Mouse (Mus musculus) lung, embryonic 14.5 days (tissue): Measurements from ENCODE around the gene Slc25a24. TPM values are rescaled to one million over a fixed set of nuclear protein-coding genes. Genes with fewer than 3 reads are reported as not detected.

Experiments
- ATAC-seq: fragments of 200-750 bp; cut with Nextera tagmentation; 2 replicates; pipeline ENCODE4 v1.8.0; 2017; ENCODE audit warnings: mild to moderate bottlenecking, moderate TSS enrichment, moderate library complexity; ENCODE audit not compliant: insufficient read depth
- DNase-seq: peaks from one replicate; pipeline ENCODE4 v3.0.0-alpha.2; 2015
- H3K27ac ChIP-seq: fragments of 300-500 bp; sonication (generic); 2 replicates; pipeline ENCODE4 v1.5.1; 2014; ENCODE audit warnings: low read depth, mild to moderate bottlenecking, moderate library complexity
- H3K27me3 ChIP-seq: fragments of 300-500 bp; sonication (generic); 2 replicates; pipeline ENCODE4 v1.6.1; 2014; ENCODE audit warnings: low read length, control low read depth; ENCODE audit not compliant: insufficient read depth
- H3K36me3 ChIP-seq: fragments of 300-500 bp; sonication (generic); 2 replicates; pipeline ENCODE4 v1.6.1; 2014; ENCODE audit warnings: control low read depth; ENCODE audit not compliant: insufficient read depth
- H3K4me1 ChIP-seq: fragments of 300-500 bp; sonication (generic); 2 replicates; pipeline ENCODE4 v1.6.1; 2014; ENCODE audit warnings: antibody characterized with exemption, control low read depth; ENCODE audit not compliant: insufficient read depth
- H3K4me2 ChIP-seq: fragments of 300-500 bp; sonication (generic); 2 replicates; pipeline ENCODE4 v1.6.1; 2014; ENCODE audit warnings: mild to moderate bottlenecking
- H3K4me3 ChIP-seq: fragments of 300-500 bp; sonication (generic); 2 replicates; pipeline ENCODE4 v1.5.1; 2014; ENCODE audit warnings: low read depth, low read length
- H3K9ac ChIP-seq: fragments of 300-500 bp; sonication (generic); 2 replicates; pipeline ENCODE4 v1.6.1; 2014
- H3K9me3 ChIP-seq: fragments of 300-500 bp; sonication (generic); 2 replicates; pipeline ENCODE4 v1.6.1; 2016; ENCODE audit warnings: low read depth, low read length, control low read depth
- CTCF ChIP-seq: IDR thresholded peaks from 2 replicates; pipeline ENCODE4 v1.5.1; 2016; ENCODE audit warnings: antibody characterized with exemption, low read depth
- WGBS: fragments of 180-500 bp; shearing (Covaris S2); extraction: QIAGEN DNeasy Blood & Tissue Kit; methylation state at CpG from one replicate; pipeline ENCODE4 v1.1.7; 2014; 5-methylcytosine and 5-hydroxymethylcytosine counted together
- polyA plus RNA-seq: library from polyadenylated mRNA; unstranded; fragments of >200 nt; fragmentation: Nextera tagmentation; extraction: Ambion mirVana; gene quantifications from 2 replicates; pipeline ENCODE4 v1.2.1, GENCODE M21; 2014

Gene Slc25a24
- polyA plus RNA-seq, 1 experiment from 2014 or later = 35.8 TPM

DNA sequence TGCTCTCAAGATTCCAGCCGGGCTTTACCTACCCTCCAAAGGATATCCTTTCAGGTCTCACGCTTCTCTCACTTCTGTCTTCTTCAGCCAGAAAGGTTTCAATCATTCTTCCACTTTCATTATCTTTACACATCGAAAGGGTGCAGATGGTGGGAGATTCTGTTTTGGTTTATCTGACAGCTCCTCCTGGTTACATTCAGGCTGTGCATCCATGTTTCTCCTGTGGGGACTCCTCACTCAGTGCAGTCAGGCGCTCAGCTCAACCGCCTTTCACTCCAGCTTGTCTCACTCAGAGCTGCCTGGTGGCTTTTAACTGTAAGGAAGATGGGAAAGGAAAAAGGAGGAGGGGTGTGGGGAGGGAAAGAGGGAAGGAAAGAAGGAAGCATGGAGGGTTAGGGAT is 3.0 kb upstream of the Slc25a24 start:
- H3K9me3 ChIP-seq = no peaks in the 10 kb centered on the region
- no peak for DNase-seq
- no peak overlapping the region for H3K9ac ChIP-seq
- H3K27me3 ChIP-seq = no peaks in the 10 kb centered on the region
- no peak for TF ChIP-seq CTCF
- ATAC-seq = no peak
- H3K4me3 ChIP-seq = no peak overlapping the region
- WGBS = 67% methylated on average over 5 of the region's 5 CpGs
- H3K4me1 ChIP-seq = peaks cover 6% of the 10 kb centered on the region; the same call in 1 of the 2 replicates
- no peak overlapping the region for H3K27ac ChIP-seq
- H3K36me3 ChIP-seq = no peaks in the 10 kb centered on the region
- H3K4me2 ChIP-seq = no peak overlapping the region

DNA sequence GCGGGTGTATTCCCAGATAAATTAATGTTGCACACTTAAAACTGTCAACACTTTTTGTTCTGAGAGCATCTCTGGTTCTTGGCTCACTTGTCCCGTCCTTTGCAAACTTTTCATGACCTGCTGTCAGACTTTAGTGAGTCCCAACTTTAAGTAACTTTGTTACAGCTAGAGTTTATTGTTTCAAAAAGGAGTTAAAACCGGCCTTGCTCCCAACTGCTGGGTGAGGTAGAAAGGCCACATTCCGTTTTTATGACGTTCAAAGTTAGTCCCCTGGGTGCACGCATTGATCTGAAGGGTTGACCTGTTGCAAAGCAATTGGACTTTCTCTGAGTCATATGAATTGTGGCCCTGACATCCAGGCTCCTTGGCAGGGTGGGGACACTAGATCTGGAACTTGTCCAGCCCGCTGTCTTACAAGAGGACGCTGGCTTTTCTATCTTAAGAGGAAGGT is 607 bp downstream of the Slc25a24 start:
- Histone ChIP-seq H3K9me3 (no peaks in the 10 kb centered on the region), H3K9ac (peak overlapping the region; percentile 93), H3K4me3 (peak overlapping the region; percentile 76), H3K27ac (peak overlapping the region; percentile 94), H3K36me3 (no peaks in the 10 kb centered on the region), H3K27me3 (no peaks in the 10 kb centered on the region), H3K4me1 (peaks cover 13% of the 10 kb centered on the region), H3K4me2 (peak overlapping the region; percentile 69)
- WGBS = 2% methylated on average over 8 of the region's 8 CpGs
- ATAC-seq (peak; percentile 19; the same call in 1 of the 2 replicates), DNase-seq (peak; percentile 63)
- TF ChIP-seq CTCF = no peak

DNA sequence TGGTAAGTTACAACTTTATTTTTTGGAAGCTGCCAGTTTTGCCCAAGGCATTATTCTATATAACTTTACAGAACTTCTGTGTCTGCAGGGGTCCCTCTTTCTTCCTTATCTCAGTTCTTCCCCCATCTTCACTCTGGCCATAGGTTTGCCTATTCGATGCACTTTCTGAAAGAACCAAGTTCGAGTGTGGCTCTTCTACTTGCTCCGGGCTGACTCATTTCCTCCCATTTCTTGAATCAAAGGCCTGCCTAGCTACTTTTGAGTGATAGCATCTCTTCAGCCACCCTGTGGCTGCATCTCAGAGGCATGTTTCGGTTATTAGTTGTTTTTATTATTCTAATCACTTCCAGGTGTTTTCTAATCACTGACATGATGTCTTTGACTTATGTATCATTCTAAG is 1.1 kb downstream of the Slc25a24 start:
- 29% methylated on average over 4 of the region's 4 CpGs for WGBS
- H3K36me3 ChIP-seq = no peaks in the 10 kb centered on the region
- H3K27ac ChIP-seq = peak overlapping the region; percentile 94; the same call in 1 of the 2 replicates
- TF ChIP-seq CTCF = no peak
- H3K9me3 ChIP-seq = no peaks in the 10 kb centered on the region
- H3K4me3 ChIP-seq = peak overlapping the region; percentile 76
- peak overlapping the region; percentile 93 for H3K9ac ChIP-seq
- DNase-seq = peak; percentile 34
- no peaks in the 10 kb centered on the region for H3K27me3 ChIP-seq
- peak overlapping the region; percentile 69 for H3K4me2 ChIP-seq
- peaks cover 13% of the 10 kb centered on the region for H3K4me1 ChIP-seq
- ATAC-seq = no peak

- H3K9me3 ChIP-seq = no peaks in the 10 kb centered on the region
- ATAC-seq (peak; percentile 27; the same call in 1 of the 2 replicates), DNase-seq (peak; percentile 86)
- no peak overlapping the region for H3K4me3 ChIP-seq
- H3K27ac ChIP-seq = no peak overlapping the region
- 46% methylated on average over 6 of the region's 6 CpGs for WGBS
- peaks cover 17% of the 10 kb centered on the region for H3K4me1 ChIP-seq
- no peaks in the 10 kb centered on the region for H3K36me3 ChIP-seq
- TF ChIP-seq CTCF = no peak
- no peaks in the 10 kb centered on the region for H3K27me3 ChIP-seq
- no peak overlapping the region for H3K9ac ChIP-seq
- H3K4me2 ChIP-seq = no peak overlapping the region
Measured at GRCm38 (mm10) chr3:109125531-109125930, 2.6 kb downstream of the Slc25a24 start.

DNA sequence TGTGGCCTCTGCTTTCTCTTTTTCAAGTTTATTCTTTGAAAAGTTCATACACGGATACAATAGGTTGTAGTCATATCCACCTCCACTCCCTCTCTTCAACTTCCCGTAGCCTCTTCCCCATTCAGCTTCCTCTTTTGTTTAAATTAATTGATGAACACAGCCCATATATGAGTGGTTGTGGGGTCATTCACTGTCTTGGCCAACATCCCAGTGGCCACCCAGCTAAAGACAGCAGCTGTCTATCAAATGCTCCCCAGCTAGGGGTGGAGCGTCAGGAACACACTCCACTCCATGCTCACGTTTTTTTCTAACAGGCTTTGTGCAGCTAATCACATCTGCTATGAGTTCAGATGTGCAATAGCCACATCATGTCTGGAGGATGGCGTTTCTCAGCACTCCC is 6.8 kb downstream of the Slc25a24 start:
- Histone ChIP-seq H3K4me2 (no peak overlapping the region), H3K27ac (no peak overlapping the region), H3K9ac (no peak overlapping the region), H3K36me3 (peaks cover 6% of the 10 kb centered on the region; the same call in 1 of the 2 replicates), H3K27me3 (no peaks in the 10 kb centered on the region), H3K4me3 (no peak overlapping the region), H3K9me3 (no peaks in the 10 kb centered on the region; the same call in 1 of the 2 replicates), H3K4me1 (peaks cover 11% of the 10 kb centered on the region)
- DNase-seq = peak; percentile 38
- 43% methylated on average over 5 of the region's 5 CpGs for WGBS
- no peak for TF ChIP-seq CTCF
- ATAC-seq = peak; percentile 18; the same call in 1 of the 2 replicates

- no peak overlapping the region for H3K4me2 ChIP-seq
- H3K27ac ChIP-seq = no peak overlapping the region
- no peaks in the 10 kb centered on the region; the same call in 1 of the 2 replicates for H3K9me3 ChIP-seq
- no peak overlapping the region for H3K9ac ChIP-seq
- no peaks in the 10 kb centered on the region for H3K27me3 ChIP-seq
- no peak overlapping the region for H3K4me3 ChIP-seq
- H3K36me3 ChIP-seq = peaks cover 14% of the 10 kb centered on the region; the same call in 1 of the 2 replicates
- ATAC-seq (no peak), DNase-seq (no peak)
- WGBS = 81% methylated on average over 4 of the region's 4 CpGs
- TF ChIP-seq CTCF = no peak
- peaks cover 4% of the 10 kb centered on the region; the same call in 1 of the 2 replicates for H3K4me1 ChIP-seq
Measured at GRCm38 (mm10) chr3:109132966-109133365, 10.0 kb downstream of the Slc25a24 start.

DNA sequence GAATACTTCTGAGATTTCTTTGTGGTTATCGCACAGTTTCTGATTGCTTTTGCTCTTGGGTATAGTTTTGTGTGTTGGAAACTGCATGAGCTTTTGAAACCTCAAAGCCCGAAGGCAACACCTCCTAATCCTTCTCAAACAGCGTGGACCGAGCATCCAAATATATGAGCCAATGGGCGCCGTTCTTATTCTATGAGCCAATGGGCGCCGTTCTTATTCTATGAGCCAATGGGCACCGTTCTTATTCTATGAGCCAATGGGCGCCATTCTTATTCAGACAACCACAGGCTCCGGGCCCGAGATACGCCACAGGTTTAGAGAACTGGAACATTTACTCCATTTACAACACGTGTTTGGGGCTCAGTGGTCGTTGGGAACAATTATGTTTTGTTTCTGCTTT is 11.1 kb downstream of the Slc25a24 start:
- WGBS = 94% methylated on average over 15 of the region's 15 CpGs
- DNase-seq (no peak), ATAC-seq (no peak)
- no peak overlapping the region for H3K4me2 ChIP-seq
- peaks cover 14% of the 10 kb centered on the region; the same call in 1 of the 2 replicates for H3K36me3 ChIP-seq
- no peak overlapping the region for H3K9ac ChIP-seq
- no peaks in the 10 kb centered on the region for H3K27me3 ChIP-seq
- H3K27ac ChIP-seq = no peak overlapping the region
- H3K9me3 ChIP-seq = no peaks in the 10 kb centered on the region; the same call in 1 of the 2 replicates
- H3K4me3 ChIP-seq = no peak overlapping the region
- TF ChIP-seq CTCF = no peak
- H3K4me1 ChIP-seq = peaks cover 4% of the 10 kb centered on the region; the same call in 1 of the 2 replicates
